In genomic region chr6:38755961-38756360, GRCm38 (mm10) we compare ENCODE assay signal across 25 mouse cellular contexts.
"Had no signal": no experiment of that assay in that cellular context is flagged by ENCODE, and none has a peak within 500 bp of the region (broad histone marks: within the 10 kb centered on the region; RNA-seq: fewer than 3 reads in every experiment).

No protein-coding gene starts in this region.

- H3K4me1 ChIP-seq: limb, embryonic 10.5 days had no signal

- H3K27me3 ChIP-seq: hindbrain, embryonic 12.5 days; limb, embryonic 12.5 days; liver, embryonic 13.5 days; liver, embryonic 15.5 days had no signal

- H3K4me2 ChIP-seq: heart, embryonic 11.5 days; hindbrain, embryonic 12.5 days; hindbrain, embryonic 14.5 days; limb, embryonic 12.5 days; liver, embryonic 11.5 days; liver, embryonic 13.5 days; liver, embryonic 15.5 days had no signal

- H3K36me3 ChIP-seq: hindbrain, embryonic 12.5 days had no signal

- DNase-seq: gastrocnemius, adult 2 months; gastrocnemius, postnatal 10 days; gastrocnemius, postnatal 25 days; heart, postnatal 10 days; kidney, adult 18-20 months; kidney, adult 9 months; kidney, postnatal 10 days; kidney, postnatal 25 days; kidney, postnatal 4 days; liver; liver, embryonic 13.5 days; liver, postnatal 0 days had no signal

- H3K27ac ChIP-seq: gastrocnemius, adult 2 months; hindbrain, embryonic 10.5 days; hindbrain, embryonic 12.5 days; hindbrain, embryonic 14.5 days; layer of hippocampus, adult 2 months; left cerebral cortex, adult 2 months; limb, embryonic 10.5 days; limb, embryonic 12.5 days; liver, embryonic 13.5 days; liver, embryonic 15.5 days had no signal

- H3K9ac ChIP-seq: hindbrain, embryonic 12.5 days; hindbrain, embryonic 14.5 days; limb, embryonic 12.5 days; liver, embryonic 13.5 days; liver, embryonic 15.5 days; liver, postnatal 0 days had no signal

- ATAC-seq: hindbrain, embryonic 16.5 days; inflammation-experienced regulatory T-cells, adult 6 months; intestine, postnatal 0 days; liver, postnatal 0 days had no signal

- H3K9me3 ChIP-seq: hindbrain, embryonic 10.5 days; hindbrain, embryonic 12.5 days; limb, embryonic 10.5 days; limb, embryonic 12.5 days; liver, embryonic 13.5 days; liver, embryonic 15.5 days had no signal

- H3K4me3 ChIP-seq: gastrocnemius, adult 2 months; hindbrain, embryonic 10.5 days; hindbrain, embryonic 12.5 days; layer of hippocampus, adult 2 months; left cerebral cortex, adult 2 months; limb, embryonic 10.5 days; limb, embryonic 12.5 days; liver, embryonic 13.5 days; liver, embryonic 15.5 days had no signal
